8 mouse cellular contexts compared by ENCODE assay signal in the genomic region with DNA sequence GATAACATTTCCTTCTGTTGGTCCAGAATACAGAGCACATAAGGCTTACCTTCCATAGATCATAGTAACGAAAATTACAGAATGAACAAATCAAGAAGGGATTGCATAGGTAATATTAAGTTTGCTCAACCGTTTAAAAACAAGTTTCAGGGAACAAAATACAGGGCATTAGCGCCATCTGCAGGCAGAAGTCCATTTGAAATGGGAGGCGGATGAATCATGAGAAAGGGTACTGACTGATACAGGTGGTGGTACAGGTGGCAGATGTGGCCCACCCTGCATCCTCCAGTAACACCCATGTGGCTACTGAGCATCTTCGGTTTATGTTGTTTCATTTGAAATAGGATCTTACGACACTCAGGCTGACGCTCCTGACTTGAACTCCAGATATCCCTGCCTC. TPM values are rescaled to one million over a fixed set of nuclear protein-coding genes. Genes with fewer than 3 reads are reported as not detected.
DNase-seq lines count a peak whose midpoint lies in the region; ATAC-seq and TF ChIP-seq lines count a peak whose summit lies in the region.

No protein-coding gene starts in this region.

- ATAC-seq in hindbrain, embryonic 11.5 days (ENCODE audit: low FRiP score) = no peak
- ATAC-seq in hindbrain, embryonic 13.5 days (ENCODE audit: low FRiP score) = no peak

- no peaks in the 10 kb centered on the region for H3K36me3 ChIP-seq in hindbrain, embryonic 11.5 days (ENCODE audit: control insufficient read depth, insufficient read depth, low read length)
- H3K36me3 ChIP-seq in hindbrain, embryonic 13.5 days = no peaks in the 10 kb centered on the region

- no peak for TF ChIP-seq POLR2A in brain, embryonic 14.5 days (IDR thresholded peaks at IDR 0.05; ENCODE audit: borderline replicate concordance, extremely low read depth, insufficient read depth, insufficient read length, poor library complexity, severe bottlenecking)

- no peaks in the 10 kb centered on the region for H3K4me1 ChIP-seq in hindbrain, embryonic 11.5 days (replicated peaks; ENCODE audit: control insufficient read depth, insufficient read depth, low read length)
- no peaks in the 10 kb centered on the region for H3K4me1 ChIP-seq in hindbrain, embryonic 13.5 days (replicated peaks)

- peak; percentile 65; the same call in 1 of the 2 replicates for TF ChIP-seq CTCF in brain, embryonic 14.5 days (IDR thresholded peaks at IDR 0.05; ENCODE audit: borderline replicate concordance, extremely low read depth, insufficient read depth, insufficient read length)

- no peak overlapping the region for H3K9ac ChIP-seq in hindbrain, embryonic 11.5 days (ENCODE audit: low read depth, low read length)
- H3K9ac ChIP-seq in hindbrain, embryonic 13.5 days = no peak overlapping the region

- H3K27me3 ChIP-seq in hindbrain, embryonic 11.5 days (ENCODE audit: control insufficient read depth, insufficient read depth, low read length) = no peaks in the 10 kb centered on the region
- no peaks in the 10 kb centered on the region for H3K27me3 ChIP-seq in hindbrain, embryonic 13.5 days

- no peak overlapping the region for H3K4me3 ChIP-seq in hindbrain, embryonic 11.5 days (ENCODE audit: low read depth, low read length)
- no peak overlapping the region for H3K4me3 ChIP-seq in hindbrain, embryonic 13.5 days

- H3K27ac ChIP-seq in hindbrain, embryonic 11.5 days (ENCODE audit: low read depth, low read length) = no peak overlapping the region
- no peak overlapping the region for H3K27ac ChIP-seq in hindbrain, embryonic 13.5 days

- peak; percentile 77 for DNase-seq in hindbrain, embryonic 11.5 days (ENCODE audit: low spot score)
- DNase-seq in ES-CJ7 (ENCODE audit: low read depth, low spot score) = peak; percentile 64
- peak; percentile 73 for DNase-seq in brain, embryonic 14.5 days (ENCODE audit: low read depth)
- DNase-seq in gastrocnemius, postnatal 10 days = peak; percentile 78
- DNase-seq in layer of hippocampus, adult 8-10 months (ENCODE audit: low spot score in 2 of 2) = peak; percentile 38 to 76
- peak; percentile 34 to 73 for DNase-seq in lung, postnatal 4 days
- DNase-seq in thymus, postnatal 25 days = peak; percentile 30

- H3K9me3 ChIP-seq in hindbrain, embryonic 11.5 days (ENCODE audit: control insufficient read depth, low read length) = no peaks in the 10 kb centered on the region
- peaks cover 8% of the 10 kb centered on the region; the same call in 1 of the 2 replicates for H3K9me3 ChIP-seq in hindbrain, embryonic 13.5 days

- 32% methylated on average over 7 of the region's 7 CpGs for WGBS in hindbrain, embryonic 11.5 days
- WGBS in hindbrain, embryonic 13.5 days = 39% methylated on average over 7 of the region's 7 CpGs

- H3K4me2 ChIP-seq in hindbrain, embryonic 11.5 days (replicated peaks; ENCODE audit: low read depth, low read length) = no peak overlapping the region
- no peak overlapping the region for H3K4me2 ChIP-seq in hindbrain, embryonic 13.5 days

RNA-seq across cellular contexts. Expression of a gene that starts 21.6 kb away (rescaled TPM):
- polyA plus RNA-seq in hindbrain, embryonic 11.5 days (2014; fragmentation: Nextera tagmentation; extraction: Ambion mirVana) = 16.1 and 16.7 TPM in 2 replicates
- 17.1 and 18.1 TPM in 2 replicates for polyA plus RNA-seq in hindbrain, embryonic 13.5 days (2015; fragmentation: Nextera tagmentation; extraction: Ambion mirVana)
- polyA plus RNA-seq in brain, embryonic 14.5 days (2012; rRNA removed) = 13.6 and 14.2 TPM in 2 replicates
- total RNA-seq in gastrocnemius, postnatal 10 days (2021) = 10 to 100 TPM in 1 of 2 experiments, 1 to 10 TPM in 1; 9.0 to 11.2 TPM
- total RNA-seq in layer of hippocampus, adult 8-10 months (2022) = 10 to 100 TPM; 18.2 to 22.3 (median 21.1) TPM
